Mouse (Mus musculus): Measurements from ENCODE around the gene Eri3.

GRCm38 (mm10) chr4:117518246-117518645 lies 31.9 kb upstream of the Eri3 start:
- no peak for TF ChIP-seq POLR2A (IDR thresholded peaks at IDR 0.05; ENCODE audit: insufficient read depth, low read depth, low read length)
- no peak for TF ChIP-seq CTCF (IDR thresholded peaks at IDR 0.05)

Measured in heart, adult 2 months (tissue).